Mouse (Mus musculus) CH12F3 (cell line): ENCODE measurements around the gene A630076J17Rik.

Experiments used
- in situ Hi-C: fragments of 300-500 bp; cut with MboI; formaldehyde crosslinking; loops from 2 replicates; pipeline ENCODE4 v1.14.3; 2020; ENCODE audit warnings: low sequenced_read_pairs

The A630076J17Rik gene

DNA sequence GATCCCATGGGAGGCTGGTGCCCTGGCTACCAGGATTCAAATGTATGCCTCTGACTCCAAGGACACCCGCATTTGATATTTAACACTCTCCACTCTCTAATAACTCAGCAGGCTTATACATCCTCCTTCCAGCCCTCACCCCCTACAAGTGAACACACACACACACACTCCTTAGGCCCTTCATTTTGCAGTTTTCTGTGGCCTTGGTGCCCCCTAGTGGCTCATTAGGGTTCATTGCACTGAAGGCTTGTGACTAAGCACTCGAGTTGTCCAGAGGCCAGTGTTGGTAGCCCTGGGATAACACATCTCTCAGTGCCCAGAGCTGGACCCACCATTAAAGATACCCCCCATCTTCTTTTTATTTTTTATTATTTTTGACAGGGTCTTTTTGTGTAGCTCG lies 43.4 kb downstream of the A630076J17Rik start:
- in situ Hi-C loops, result no loop called here

DNA sequence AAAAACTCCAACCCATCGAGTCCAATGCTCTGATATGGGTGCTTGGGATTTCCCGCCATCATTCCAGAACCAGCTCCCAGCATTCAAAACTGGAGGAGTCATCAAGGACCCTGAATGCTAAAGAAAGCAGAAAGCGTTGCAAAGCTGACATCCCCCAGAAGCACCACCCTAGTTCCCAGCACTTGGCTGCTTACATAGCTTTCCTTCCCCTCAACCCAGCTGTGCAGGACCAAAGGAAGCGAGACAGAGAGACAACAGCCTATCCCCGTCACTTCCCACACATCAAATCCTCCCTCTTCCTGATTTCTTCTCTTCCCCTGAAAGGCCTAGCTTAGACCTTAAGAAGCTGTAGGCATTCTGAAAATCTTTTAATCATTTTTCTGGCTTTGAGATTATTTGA lies 44.9 kb downstream of the A630076J17Rik start:
- in situ Hi-C loops, result no loop called here

DNA sequence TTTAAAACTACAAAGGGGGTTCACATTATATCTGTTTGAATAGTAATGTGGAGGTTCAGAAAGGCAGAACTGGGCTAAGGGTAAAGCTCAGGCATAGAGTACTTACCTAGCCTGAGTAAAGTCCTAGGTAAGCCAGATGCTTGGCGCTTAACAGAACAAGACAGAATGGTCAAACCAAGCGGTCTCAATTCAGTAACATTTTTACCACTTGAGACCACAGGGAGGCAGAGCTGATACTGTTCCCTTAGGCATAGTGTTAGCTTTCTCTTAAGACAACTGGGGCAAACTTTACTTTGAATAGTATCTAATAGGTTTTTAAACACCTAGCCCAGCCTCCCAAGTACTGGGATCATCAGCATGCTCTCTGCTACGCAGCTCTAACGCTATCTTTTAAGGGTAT lies 45.6 kb downstream of the A630076J17Rik start:
- in situ Hi-C loops, result no loop called here

DNA sequence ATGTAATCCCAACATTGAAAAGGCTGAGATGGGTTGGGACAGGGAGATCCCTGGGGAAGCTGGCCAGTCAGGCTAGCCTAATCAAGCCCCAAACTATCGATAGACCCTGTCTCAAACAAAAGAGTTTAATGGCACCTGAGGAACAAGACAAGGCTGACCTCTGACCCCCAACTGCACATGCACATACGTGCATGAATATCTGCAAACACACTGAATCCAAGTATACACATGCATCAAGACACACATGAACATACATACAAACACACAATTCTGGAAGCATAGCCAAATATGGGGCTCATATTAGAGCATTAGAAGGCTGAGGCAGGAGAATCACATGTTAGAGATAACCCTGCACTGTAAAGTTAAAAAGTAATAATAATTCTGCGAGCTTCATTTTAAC lies 46.2 kb downstream of the A630076J17Rik start:
- in situ Hi-C loops, result no loop called here

DNA sequence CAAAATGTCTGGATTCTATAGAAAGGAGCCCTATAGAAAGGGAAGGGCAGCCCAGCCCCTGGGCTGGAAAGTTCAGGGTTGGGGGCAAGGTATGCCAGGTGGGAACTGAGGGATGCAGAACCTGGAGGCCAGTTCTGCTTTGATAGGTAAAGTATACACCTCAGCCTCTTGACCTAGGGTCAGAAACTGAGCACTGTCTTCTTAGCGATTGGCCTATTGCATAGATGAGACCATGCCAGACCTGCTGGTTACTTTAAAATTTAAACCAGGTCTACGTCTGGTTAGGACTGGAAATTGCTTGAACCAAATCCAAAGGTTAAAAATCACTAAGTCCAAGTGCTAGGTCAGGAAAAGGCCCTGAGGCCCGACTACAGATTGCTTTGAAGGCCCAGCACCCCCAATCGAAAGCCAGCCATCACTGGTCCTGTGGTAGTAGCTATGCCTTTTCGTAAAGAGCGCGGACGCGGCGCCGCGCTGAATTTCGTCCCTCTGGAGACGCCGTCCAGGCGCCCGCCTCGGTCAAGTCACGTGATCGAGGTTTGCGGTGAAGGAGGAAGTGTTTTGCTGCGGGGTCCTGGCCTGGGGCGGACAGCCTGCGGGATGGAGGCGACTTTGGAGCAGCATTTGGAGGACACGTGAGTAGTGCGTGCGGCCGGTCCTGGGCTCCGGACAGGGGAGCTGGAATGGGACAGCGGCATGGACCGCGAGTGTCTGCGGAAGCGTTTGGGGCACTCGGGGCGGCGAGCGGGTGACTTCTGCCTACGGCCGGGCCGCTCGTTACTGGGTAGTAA lies 48.3 kb downstream of the A630076J17Rik start, which contains the start of gene Lamtor5:
TSS of gene Lamtor5 (plus strand) at position 380 of the 791 bp plus-strand sequence.
- in situ Hi-C loops, result no loop called here
